Mouse (Mus musculus) megakaryocyte, embryonic 14.5 days (primary cell): ENCODE measurements around the gene Mbd6.

Experiments used
- FLI1 ChIP-seq: IDR thresholded peaks from 2 replicates; pipeline ENCODE4 v1.6.1; 2012; ENCODE audit warnings: low read length, inconsistent platforms, mixed read lengths
- GATA1 ChIP-seq: IDR thresholded peaks from 3 replicates; pipeline ENCODE4 v1.6.1; 2012; ENCODE audit warnings: mixed read lengths, low read length, inconsistent platforms, borderline replicate concordance

DNA sequence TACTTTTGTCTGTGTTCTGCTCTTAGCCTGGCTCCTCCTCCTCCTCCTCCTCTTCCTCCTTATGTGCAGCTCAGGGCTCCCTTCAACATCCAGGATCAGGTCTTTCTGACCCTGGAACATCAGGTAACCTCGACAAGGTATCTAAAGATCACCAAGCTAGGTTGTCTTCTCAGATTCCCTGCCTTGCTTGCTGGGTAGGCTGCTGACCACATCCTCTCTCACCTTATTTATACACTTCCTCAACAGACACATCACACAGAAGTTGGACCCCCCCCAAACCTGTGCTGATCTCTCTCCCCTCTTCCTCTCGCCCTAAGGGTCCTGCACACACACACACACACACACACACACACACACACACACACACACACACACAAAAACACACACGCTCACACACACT is 32.8 kb upstream of the Mbd6 start, which contains the start of gene Arhgap9:
- TF ChIP-seq FLI1 (no peak), GATA1 (no peak)
